Mouse (Mus musculus) urinary bladder, postnatal 4 days (tissue): ENCODE measurements around the gene Ninj2.
"Not testable (repeated sequence)": the region's sequence is repeated elsewhere in the genome, so short reads cannot be mapped to it uniquely, and the experiment has no call there.

ENCODE experiments used
- DNase-seq, 2 experiments: peaks; one replicate each; pipeline ENCODE4 v3.0.0; 2021 to 2022; ENCODE audit warnings: low spot score in 2 of 2

Ninj2 gene

DNA sequence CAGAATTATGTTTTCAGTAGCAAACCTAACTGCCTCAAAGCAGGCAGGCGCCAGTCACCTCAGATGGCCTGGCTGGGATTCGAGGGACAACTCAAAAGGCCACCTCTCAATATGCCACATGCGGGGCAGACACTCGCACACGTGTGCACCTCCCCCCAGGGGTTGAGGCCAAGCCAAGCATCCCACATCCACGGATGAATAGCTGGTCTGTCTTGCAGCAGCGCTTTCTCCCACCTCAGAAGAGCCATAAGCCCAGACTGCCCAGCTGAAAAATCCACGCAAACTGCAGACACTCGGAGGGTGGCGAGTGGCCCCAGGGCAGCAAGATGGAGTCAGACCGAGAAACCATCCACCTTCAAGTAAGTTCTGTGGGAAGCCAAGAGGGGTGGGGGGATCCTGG lies at the start of gene Ninj2:
Gene Ninj2, plus strand, starts transcription at position 251 of the 400 bp plus-strand sequence.
- DNase-seq: no peak

- DNase-seq: no peak
Observed at GRCm38 (mm10) chr6:120045406-120045805, 47.7 kb upstream of the Ninj2 start.

DNA sequence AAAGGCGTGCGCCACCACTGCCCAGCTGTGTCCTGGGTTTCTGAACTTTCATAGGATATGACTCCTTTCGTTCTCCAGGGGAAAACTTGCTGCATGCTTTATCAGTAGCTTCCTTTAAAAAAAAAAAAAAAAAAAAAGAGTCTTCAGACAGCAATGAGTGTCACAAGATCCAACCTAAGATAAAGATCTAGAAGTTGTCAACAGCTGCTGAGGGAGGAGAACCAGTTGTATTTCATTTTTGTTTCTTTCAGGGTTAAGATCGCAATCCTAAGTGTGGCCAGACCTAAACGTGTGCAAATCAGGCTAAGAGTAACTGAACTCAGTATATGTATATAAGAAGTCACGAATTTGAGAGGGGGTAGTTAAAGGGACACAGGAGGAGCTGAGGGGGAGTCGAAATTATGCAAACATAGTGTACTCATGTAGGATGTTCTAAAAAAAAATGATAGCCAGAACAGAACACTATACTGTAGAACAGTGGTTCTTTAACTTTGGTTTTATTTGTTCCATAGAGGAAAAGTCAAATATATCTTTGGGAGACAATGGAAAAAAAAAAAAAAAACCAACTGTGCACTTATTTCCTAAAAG lies 45.4 kb upstream of the Ninj2 start:
- DNase-seq: no peak

DNA sequence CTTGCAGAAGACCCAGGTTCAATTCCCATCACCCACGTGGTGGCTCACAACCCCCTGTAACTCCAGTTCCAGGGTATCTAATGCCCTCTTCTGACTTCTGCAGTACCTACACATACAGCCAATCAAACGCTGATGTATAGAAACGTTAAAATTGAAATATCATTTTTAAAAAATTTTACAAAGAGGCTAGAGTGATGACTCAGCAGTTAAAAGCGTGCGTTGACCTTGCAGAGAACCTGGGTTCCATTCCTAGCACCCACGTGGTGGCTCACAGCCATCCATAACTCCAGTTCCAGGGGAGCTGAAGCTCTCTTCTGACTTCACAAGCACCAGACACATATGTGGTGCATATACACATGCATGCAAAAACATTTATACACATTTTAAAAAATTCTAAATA lies 38.7 kb upstream of the Ninj2 start:
- DNase-seq: no peak

GRCm38 (mm10) chr6:120055666-120056540 lies 37.2 kb upstream of the Ninj2 start:
- no peak for DNase-seq

GRCm38 (mm10) chr6:120062934-120063333 lies 30.2 kb upstream of the Ninj2 start:
- DNase-seq: no peak

GRCm38 (mm10) chr6:120064627-120065026 lies 28.5 kb upstream of the Ninj2 start:
- no peak for DNase-seq

DNA sequence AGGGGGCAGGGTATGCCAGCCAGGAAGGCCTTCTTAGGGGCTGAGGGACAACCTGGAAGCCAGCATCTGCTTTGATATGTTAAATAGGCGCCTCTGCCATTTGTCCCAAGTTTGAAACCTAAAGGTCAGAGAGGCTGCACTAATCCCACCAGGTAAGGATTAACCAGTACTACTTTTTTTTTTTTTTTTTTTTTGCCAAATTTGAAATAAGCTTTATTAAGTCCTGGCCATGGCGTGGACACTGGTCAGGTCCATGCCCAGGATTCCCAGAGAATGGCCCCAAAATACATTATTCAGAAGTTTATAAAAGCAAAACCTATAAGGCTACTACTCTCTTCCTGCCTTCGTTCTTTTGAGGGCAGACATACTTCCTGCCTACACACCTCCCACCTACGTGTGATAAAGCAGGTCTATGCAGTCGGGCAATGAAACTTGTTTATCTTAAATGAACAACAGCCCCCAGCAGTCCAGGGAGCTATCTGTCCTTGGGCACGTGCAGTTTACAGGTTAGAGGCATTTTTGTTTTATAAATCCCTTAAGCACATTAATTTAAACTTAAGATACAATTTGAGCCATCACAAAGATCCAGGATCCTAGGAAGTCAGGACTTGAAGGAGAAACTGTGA lies 27.5 kb upstream of the Ninj2 start:
- DNase-seq: no peak

DNA sequence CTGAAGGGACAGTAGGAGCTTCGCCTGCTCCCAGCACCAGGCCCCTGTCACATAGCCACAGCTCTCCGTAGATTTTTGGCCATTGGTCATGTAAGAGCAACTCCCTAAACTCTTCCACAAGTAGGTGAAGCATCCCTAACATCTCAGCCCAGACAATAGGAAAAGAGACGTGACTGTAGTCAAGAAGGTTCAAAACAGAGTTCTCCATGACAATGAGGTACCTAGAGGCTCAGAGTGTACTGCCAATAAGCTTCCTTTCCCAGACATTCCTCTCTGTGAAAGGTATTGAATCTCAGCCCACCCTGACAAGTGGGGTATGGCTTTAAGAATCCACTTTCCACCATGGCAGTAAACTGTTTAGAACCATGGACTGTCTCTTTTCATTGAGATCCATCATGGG lies 23.6 kb upstream of the Ninj2 start:
- DNase-seq: no peak

- DNase-seq: no peak
Observed at GRCm38 (mm10) chr6:120072630-120073029, 20.5 kb upstream of the Ninj2 start.

DNA sequence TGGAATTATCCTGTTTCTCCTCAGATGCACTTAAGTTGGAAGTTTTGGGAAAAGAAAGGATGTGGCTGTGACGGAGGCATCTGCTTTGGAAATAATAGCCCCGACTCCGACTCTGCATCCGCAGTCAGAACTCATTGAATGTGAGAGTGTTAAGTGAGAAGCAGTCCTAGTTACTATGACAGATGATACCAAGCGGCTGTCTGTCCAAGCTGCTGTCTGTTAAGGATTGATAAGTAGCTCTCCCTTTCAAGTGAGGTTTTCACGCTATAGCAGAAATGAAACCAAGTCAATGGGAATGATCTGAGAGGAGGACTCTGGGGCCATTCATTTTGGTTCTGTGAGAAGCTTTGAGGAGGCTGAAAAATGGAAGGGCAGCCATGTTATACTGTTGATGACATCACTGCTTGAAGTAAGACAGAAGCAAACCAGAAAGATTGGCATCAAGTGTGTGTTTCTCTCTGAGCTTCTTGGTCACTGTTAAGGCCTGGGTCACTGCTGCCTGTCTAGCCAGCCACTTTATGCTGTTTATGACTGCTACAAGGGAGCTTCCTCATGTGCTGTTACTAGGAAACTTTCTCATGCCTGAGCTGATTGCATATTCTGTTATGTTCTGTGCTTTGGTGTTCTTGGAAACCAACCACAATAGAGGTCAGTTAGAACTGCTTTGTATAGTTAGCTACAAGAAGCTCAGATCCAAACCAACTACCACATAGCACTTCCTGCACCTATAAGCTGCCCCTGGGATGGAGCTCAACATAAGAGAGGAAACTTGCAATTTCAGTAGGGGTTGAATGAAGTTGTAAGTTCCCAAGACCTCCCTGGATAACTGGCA lies 16.3 kb upstream of the Ninj2 start:
- DNase-seq: no peak

GRCm38 (mm10) chr6:120079547-120079946 lies 13.6 kb upstream of the Ninj2 start:
- DNase-seq: no peak

DNA sequence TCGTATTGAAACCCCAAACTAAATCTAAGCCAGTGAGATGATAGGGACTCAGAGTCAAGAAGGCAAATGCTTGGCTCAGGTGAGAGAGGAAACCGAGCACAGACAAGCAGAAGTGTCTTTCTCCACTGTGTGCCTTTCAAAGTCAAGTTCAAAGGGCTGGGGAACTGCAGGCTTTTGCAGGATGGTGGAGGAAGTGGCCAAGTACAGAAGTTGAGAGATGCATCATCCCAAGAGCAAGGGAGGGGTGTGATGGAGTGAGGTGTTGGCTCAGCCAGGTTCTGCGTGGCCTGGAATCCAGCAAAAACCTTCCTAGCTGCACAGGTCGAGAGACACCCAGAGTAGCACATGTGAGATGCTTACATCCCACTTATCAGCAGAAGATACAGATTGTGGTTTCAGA lies 11.6 kb upstream of the Ninj2 start:
- no peak for DNase-seq

DNA sequence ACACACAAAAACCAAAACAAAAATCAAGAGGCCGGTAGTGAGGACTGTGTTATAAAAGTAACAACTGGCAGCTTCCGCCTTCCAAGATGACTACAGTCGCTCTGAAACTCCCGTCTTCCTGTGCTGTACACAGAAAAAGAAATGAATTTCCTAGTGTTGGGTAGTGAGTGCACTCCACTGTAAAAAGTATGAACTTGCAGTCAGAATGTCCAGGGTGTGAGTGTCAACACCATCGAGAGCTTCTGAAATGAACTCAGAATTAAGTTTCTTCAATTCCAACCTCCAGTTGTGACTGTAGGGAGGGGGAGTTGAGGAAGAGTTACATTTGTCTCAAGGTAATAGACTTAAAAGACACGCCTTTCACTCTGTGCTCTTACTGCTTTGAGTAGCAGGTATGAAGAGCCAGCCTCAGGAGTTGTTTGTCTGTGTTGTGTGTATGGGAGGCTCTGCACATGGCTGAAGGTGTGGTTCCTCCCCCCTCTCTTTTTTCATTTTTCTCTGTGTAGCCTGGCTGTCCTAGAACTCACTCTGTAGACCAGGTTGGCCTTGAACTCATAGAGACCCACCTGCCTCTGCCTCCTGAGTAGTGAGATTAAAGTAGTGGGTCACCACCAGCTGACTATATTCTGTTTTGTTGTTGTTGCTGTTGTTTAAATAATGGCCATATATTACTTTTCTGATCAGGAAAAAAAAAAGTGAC lies 10.7 kb upstream of the Ninj2 start:
- DNase-seq: no peak

DNA sequence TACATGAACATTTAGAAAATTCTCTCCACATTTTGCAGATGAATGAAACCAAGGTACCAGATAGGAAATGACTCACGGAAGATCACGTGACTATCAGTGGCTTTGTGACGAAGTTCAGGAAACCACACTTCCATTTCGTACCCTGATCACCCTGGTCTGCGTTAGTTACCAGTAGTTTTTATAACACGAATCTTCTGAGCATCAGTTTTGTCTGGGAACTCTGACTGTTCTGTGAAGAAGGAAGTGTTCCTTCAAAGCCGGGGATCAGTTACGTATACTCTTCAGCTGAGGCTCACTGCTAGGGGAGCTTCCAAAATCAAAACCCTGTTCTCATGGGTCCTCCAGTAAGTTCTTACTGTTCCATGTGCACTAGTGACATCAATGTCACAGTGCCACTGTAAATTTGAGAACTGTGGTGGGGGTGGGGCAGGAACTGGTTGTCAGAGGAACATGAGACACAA lies 10.2 kb upstream of the Ninj2 start:
- no peak for DNase-seq

- DNase-seq: no peak
Observed at GRCm38 (mm10) chr6:120083442-120083841, 9.7 kb upstream of the Ninj2 start.

DNA sequence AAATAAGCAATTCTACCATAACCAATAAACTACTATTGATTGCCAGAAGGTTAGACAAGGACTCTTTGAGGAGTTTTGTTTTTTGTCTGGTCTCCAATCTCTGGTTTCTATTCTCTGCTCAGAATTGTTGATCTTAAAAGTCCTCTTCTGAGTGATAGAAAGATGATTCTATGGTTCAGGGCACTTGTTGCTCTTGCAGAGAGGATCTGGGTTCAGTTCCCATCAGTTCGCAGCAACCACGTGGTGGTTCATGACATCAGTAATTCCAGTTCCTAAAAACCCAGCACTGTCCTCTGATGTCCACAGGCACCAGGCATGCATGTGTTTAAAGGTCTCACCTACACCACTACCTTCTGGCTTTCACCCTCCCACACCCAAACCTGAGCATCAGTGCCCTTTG lies 8.2 kb upstream of the Ninj2 start:
- DNase-seq: no peak

DNA sequence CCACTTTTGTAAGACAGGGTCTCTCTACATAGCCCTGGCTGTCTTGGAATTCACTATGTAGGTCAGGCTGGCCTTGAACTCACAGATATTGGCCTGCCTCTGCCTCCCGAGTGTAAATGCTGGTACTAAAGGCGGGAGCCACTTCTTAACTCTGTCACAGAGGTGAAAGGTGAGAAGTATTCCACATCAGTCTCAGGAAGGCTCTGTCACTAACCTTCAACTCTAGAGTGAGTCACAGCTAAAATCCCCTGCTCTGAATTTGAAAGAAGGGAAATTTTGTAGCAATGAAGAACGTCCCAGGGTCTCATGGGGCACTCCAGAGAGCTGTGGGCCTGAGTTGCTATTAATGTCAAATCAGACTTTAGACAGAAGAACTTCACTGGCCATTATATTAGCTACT lies 7.3 kb upstream of the Ninj2 start:
- no peak for DNase-seq

- not testable (repeated sequence) for DNase-seq
Observed at GRCm38 (mm10) chr6:120087041-120087440, 6.1 kb upstream of the Ninj2 start.

DNA sequence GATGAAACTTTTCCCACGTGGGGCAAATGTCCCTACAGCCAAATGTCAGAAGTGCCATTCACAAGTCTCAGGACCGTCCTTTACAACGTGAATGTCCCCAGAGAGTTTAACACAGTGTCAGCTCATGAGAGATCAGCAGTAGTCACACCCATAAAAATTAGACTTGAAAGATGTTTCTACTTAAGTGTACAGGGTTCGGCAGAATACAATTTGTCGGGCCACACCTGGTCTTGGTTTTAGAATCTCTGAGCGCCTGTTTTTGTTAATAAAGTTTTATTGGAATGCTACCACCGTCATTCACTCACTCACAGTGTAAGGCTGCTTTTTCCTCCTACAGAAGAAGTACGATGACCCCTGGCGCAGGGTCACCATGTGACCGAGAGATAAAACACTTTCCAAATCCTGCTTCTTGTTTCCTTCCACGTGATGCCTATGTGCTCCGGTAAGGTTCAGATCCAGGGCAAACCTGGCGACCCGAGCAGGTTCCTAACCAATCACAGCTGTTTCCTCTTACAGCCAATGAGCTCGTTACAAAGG lies 2.4 kb upstream of the Ninj2 start:
- no peak for DNase-seq

DNA sequence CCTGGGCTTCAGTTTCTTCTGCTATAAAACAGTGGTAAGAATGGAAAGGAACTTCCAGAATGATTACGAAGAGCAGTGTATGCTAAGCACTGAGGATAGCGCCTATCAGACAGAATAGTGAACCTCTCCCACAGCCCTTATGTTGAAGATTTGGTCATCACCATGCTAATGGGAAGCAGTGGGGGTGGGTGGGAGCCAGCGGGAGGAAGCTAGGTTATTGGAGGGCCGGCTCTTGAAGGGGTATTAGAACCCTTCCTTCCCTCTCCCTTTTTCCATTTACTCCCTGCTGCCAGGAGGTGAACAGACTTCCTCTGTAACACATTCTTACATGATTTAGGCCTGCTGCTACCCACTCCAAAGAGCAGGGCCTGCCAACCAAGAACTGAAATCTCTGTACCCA lies 1.2 kb upstream of the Ninj2 start:
- no peak for DNase-seq
